Mouse (Mus musculus): ENCODE measurements around the gene Rims4.

GRCm38 (mm10) chr2:163890586-163890985, 27.9 kb downstream of the Rims4 start:
- TF ChIP-seq POLR2A (IDR thresholded peaks at IDR 0.05; ENCODE audit: borderline replicate concordance, control insufficient read depth, low read depth, low read length) (no peak), CTCF (IDR thresholded peaks at IDR 0.05; ENCODE audit: control insufficient read depth, insufficient read depth, low read length) (no peak)
